Mouse (Mus musculus): ENCODE results near the gene Leap2. TPM values are rescaled to one million over a fixed set of nuclear protein-coding genes. Genes with fewer than 3 reads are reported as not detected.

Leap2 gene
- polyA plus RNA-seq, 1 experiment from 2014 or later: not detected

DNA sequence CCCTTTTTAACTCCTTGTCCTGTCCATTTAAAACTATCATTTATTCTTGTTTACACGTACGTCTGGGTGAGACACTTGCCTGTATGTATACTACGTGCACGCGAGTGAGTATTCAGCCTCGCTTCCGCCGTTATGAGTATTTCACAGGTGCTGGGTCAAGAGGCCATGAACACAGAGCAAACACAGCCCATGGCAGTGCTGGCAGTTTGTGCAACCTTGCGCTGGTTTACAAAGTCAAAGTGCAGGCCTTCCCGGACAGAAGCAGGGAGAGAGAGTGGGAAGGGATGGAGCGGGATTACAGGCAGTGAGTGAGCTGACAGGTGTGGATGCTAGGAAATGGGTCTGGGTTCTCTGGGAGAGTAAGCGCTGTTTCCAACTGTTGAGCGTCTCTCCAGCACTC lies 23.2 kb upstream of the Leap2 start:
- ATAC-seq (ENCODE audit: low read depth): no peak

DNA sequence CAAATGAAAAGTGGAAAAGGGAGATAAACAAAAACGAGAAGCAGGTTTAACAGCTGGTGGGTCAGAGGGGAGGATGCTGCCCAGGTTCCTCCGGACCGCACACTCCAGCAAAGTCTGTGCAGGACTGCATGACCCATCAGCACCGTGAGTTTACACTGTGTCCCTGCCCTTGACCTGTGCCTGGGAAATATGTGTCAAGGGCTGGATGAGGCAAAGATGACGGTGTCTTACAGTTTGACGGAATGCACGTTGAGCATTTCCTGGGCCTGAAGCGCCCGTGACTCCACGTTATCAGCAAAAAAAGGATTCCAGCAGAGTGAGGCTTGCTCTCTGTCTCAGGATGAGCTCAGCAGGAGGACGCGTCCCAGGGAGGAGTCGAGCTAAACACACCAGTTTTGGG lies 22.6 kb upstream of the Leap2 start:
- H3K9ac ChIP-seq (ENCODE audit: low read length): no peak overlapping the region
- H3K9me3 ChIP-seq (ENCODE audit: control insufficient read depth, low read length): no peaks in the 10 kb centered on the region
- H3K27ac ChIP-seq (ENCODE audit: low read length): no peak overlapping the region
- no peak overlapping the region for H3K4me2 ChIP-seq (ENCODE audit: low read depth, low read length)
- WGBS: 43% methylated on average over 13 of the region's 13 CpGs
- H3K4me1 ChIP-seq (replicated peaks; ENCODE audit: control insufficient read depth, insufficient read depth, low read length): peaks cover 2% of the 10 kb centered on the region; the same call in 1 of the 2 replicates
- H3K27me3 ChIP-seq (ENCODE audit: control insufficient read depth, insufficient read depth, low read depth, low read length): no peaks in the 10 kb centered on the region
- no peak for ATAC-seq (ENCODE audit: low read depth)
- H3K4me3 ChIP-seq (ENCODE audit: low read length): no peak overlapping the region
- no peaks in the 10 kb centered on the region for H3K36me3 ChIP-seq (ENCODE audit: control insufficient read depth, insufficient read depth, low read length)

More for the DNA sequence above, 23.2 kb upstream of the Leap2 start:
- Histone ChIP-seq H3K36me3 (ENCODE audit: control insufficient read depth, insufficient read depth, low read length) (no peaks in the 10 kb centered on the region), H3K4me2 (ENCODE audit: low read depth, low read length) (no peak overlapping the region), H3K4me3 (ENCODE audit: low read length) (no peak overlapping the region), H3K27me3 (ENCODE audit: control insufficient read depth, insufficient read depth, low read depth, low read length) (no peaks in the 10 kb centered on the region), H3K27ac (ENCODE audit: low read length) (no peak overlapping the region), H3K4me1 (replicated peaks; ENCODE audit: control insufficient read depth, insufficient read depth, low read length) (peaks cover 2% of the 10 kb centered on the region; the same call in 1 of the 2 replicates), H3K9me3 (ENCODE audit: control insufficient read depth, low read length) (no peaks in the 10 kb centered on the region), H3K9ac (ENCODE audit: low read length) (no peak overlapping the region)
- WGBS: 54% methylated on average over 13 of the region's 13 CpGs

DNA sequence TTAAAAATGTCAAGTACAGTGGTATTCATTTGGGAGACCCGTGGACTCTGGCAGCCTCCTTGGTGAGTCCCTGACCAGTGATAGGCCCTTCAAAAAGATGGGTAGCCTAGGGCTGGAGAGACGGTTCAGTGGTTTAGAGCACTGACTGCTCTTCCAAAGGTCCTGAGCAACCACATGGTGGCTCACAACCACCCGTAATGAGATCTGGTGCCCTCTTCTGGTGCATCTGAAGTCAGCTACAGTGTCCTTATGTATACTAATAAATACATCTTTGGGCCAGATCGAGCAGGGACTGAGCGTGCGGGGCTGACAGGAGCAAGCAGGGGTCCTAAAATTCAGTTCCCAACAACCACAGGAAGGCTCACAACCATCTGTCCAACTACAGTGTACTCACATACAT lies 20.9 kb upstream of the Leap2 start:
- ATAC-seq (ENCODE audit: low read depth): peak; percentile 41; the same call in 1 of the 2 replicates
- Histone ChIP-seq H3K4me1 (replicated peaks; ENCODE audit: control insufficient read depth, insufficient read depth, low read length) (0 out of 2 replicates have a peak, but pooled peaks cover 2% of the 10 kb centered on the region), H3K27me3 (ENCODE audit: control insufficient read depth, insufficient read depth, low read depth, low read length) (no peaks in the 10 kb centered on the region), H3K27ac (ENCODE audit: low read length) (no peak overlapping the region), H3K4me3 (ENCODE audit: low read length) (no peak overlapping the region), H3K36me3 (ENCODE audit: control insufficient read depth, insufficient read depth, low read length) (no peaks in the 10 kb centered on the region), H3K9ac (ENCODE audit: low read length) (no peak overlapping the region), H3K4me2 (ENCODE audit: low read depth, low read length) (no peak overlapping the region), H3K9me3 (ENCODE audit: control insufficient read depth, low read length) (no peaks in the 10 kb centered on the region)
- WGBS: 32% methylated on average over 6 of the region's 6 CpGs

DNA sequence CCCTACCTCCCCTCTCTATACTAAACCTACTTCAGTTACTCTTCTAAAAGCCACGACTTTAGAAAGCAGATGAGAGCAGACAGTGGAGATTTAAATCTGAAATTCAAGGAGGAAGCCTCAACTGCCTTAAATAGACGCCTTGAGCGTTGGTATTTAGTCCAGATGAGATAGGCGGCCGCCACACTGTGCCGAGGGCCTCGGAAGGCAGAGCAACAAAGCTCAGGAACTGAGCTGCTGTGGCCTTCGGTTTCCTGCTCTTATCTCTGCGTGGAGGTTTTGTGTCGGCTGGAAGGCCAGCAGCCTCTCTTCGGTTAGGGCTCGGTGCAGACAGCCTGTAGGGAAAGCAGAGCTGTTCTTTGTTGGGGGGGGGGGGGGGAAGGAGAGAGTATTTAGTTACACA lies 19.0 kb upstream of the Leap2 start:
- Histone ChIP-seq H3K27ac (ENCODE audit: low read length) (no peak overlapping the region), H3K4me2 (ENCODE audit: low read depth, low read length) (no peak overlapping the region), H3K4me1 (replicated peaks; ENCODE audit: control insufficient read depth, insufficient read depth, low read length) (0 out of 2 replicates have a peak, but pooled peaks cover 2% of the 10 kb centered on the region), H3K9ac (ENCODE audit: low read length) (0 out of 2 replicates have a peak overlapping the region, but pooled peaks have one; percentile 24), H3K27me3 (ENCODE audit: control insufficient read depth, insufficient read depth, low read depth, low read length) (no peaks in the 10 kb centered on the region), H3K36me3 (ENCODE audit: control insufficient read depth, insufficient read depth, low read length) (no peaks in the 10 kb centered on the region), H3K9me3 (ENCODE audit: control insufficient read depth, low read length) (no peaks in the 10 kb centered on the region), H3K4me3 (ENCODE audit: low read length) (no peak overlapping the region)
- no peak for ATAC-seq (ENCODE audit: low read depth)
- 14% methylated on average over 12 of the region's 12 CpGs for WGBS

DNA sequence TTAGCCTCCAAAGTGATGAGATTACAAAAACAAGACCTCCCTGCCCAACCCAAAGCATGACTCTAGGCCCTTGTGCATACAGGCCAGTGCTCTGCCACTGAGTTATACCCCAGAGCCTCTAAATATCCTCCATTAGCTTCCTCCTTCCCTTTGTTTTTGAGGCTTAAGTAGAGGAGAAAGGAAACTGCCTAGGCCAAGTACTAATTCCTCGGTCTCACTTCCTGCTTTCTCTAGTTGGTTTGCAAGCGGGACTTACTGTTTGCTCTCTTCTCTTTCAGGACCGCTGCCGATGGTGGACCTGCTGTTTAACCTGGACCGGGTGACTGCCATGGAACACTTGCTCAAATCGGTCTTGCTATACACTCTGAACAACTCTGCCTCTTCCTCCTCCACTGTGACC lies 13.4 kb upstream of the Leap2 start:
- WGBS: 79% methylated on average over 6 of the region's 6 CpGs
- Histone ChIP-seq H3K9me3 (ENCODE audit: control insufficient read depth, low read length) (no peaks in the 10 kb centered on the region), H3K27ac (ENCODE audit: low read length) (no peak overlapping the region), H3K9ac (ENCODE audit: low read length) (no peak overlapping the region), H3K4me2 (ENCODE audit: low read depth, low read length) (no peak overlapping the region), H3K4me1 (replicated peaks; ENCODE audit: control insufficient read depth, insufficient read depth, low read length) (peaks cover 5% of the 10 kb centered on the region), H3K36me3 (ENCODE audit: control insufficient read depth, insufficient read depth, low read length) (no peaks in the 10 kb centered on the region), H3K4me3 (ENCODE audit: low read length) (no peak overlapping the region), H3K27me3 (ENCODE audit: control insufficient read depth, insufficient read depth, low read depth, low read length) (no peaks in the 10 kb centered on the region)
- ATAC-seq (ENCODE audit: low read depth): no peak

DNA sequence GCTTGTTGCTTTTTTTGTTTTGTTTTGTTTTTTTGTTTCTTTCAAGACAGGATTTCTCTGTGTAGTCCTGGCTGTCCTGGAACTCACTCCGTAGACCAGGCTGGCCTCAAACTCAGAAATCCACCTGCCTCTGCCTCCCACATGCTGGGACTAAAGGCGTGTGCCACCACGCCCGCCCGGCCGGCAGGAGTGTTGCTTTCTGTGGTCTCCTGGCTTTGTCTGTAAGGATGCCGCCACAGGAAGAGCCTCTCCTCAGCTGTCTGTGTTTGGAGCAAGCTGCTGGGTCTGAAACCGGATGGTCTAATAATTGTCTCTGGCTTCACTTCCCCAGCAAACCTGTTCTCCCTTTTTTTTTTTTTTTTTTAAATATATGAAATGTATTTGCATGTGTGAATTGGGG lies 12.5 kb upstream of the Leap2 start:
- no peak overlapping the region for H3K4me2 ChIP-seq (ENCODE audit: low read depth, low read length)
- no peak overlapping the region for H3K27ac ChIP-seq (ENCODE audit: low read length)
- H3K9ac ChIP-seq (ENCODE audit: low read length): no peak overlapping the region
- WGBS: 73% methylated on average over 8 of the region's 8 CpGs
- no peak overlapping the region for H3K4me3 ChIP-seq (ENCODE audit: low read length)
- H3K27me3 ChIP-seq (ENCODE audit: control insufficient read depth, insufficient read depth, low read depth, low read length): no peaks in the 10 kb centered on the region
- ATAC-seq (ENCODE audit: low read depth): no peak
- no peaks in the 10 kb centered on the region for H3K9me3 ChIP-seq (ENCODE audit: control insufficient read depth, low read length)
- H3K36me3 ChIP-seq (ENCODE audit: control insufficient read depth, insufficient read depth, low read length): no peaks in the 10 kb centered on the region
- peaks cover 6% of the 10 kb centered on the region for H3K4me1 ChIP-seq (replicated peaks; ENCODE audit: control insufficient read depth, insufficient read depth, low read length)

DNA sequence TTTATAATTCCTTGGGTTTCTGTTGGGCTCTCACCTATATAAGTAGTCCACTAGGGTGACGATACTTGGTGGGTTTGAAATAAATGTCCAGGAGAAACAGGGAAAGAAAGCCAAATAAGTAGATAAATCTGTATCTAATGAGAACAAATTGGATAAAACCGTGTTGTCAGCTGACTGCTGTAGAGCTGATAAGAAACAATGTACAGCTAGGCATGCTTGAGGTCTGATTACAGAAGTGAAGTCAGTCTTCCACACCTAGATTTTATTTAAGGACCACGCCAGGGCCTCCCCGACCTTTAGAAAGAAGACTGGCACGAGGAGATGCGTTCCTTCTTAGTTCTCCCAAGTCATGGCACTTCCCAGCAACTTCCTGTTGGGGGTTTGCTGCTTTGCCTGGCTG lies 10.1 kb upstream of the Leap2 start:
- Histone ChIP-seq H3K4me2 (ENCODE audit: low read depth, low read length) (no peak overlapping the region), H3K27ac (ENCODE audit: low read length) (no peak overlapping the region), H3K9me3 (ENCODE audit: control insufficient read depth, low read length) (no peaks in the 10 kb centered on the region), H3K36me3 (ENCODE audit: control insufficient read depth, insufficient read depth, low read length) (peaks cover 7% of the 10 kb centered on the region; the same call in 1 of the 2 replicates), H3K27me3 (ENCODE audit: control insufficient read depth, insufficient read depth, low read depth, low read length) (no peaks in the 10 kb centered on the region), H3K4me3 (ENCODE audit: low read length) (no peak overlapping the region), H3K9ac (ENCODE audit: low read length) (no peak overlapping the region), H3K4me1 (replicated peaks; ENCODE audit: control insufficient read depth, insufficient read depth, low read length) (peaks cover 12% of the 10 kb centered on the region)
- WGBS: 52% methylated on average over 6 of the region's 6 CpGs
- no peak for ATAC-seq (ENCODE audit: low read depth)

DNA sequence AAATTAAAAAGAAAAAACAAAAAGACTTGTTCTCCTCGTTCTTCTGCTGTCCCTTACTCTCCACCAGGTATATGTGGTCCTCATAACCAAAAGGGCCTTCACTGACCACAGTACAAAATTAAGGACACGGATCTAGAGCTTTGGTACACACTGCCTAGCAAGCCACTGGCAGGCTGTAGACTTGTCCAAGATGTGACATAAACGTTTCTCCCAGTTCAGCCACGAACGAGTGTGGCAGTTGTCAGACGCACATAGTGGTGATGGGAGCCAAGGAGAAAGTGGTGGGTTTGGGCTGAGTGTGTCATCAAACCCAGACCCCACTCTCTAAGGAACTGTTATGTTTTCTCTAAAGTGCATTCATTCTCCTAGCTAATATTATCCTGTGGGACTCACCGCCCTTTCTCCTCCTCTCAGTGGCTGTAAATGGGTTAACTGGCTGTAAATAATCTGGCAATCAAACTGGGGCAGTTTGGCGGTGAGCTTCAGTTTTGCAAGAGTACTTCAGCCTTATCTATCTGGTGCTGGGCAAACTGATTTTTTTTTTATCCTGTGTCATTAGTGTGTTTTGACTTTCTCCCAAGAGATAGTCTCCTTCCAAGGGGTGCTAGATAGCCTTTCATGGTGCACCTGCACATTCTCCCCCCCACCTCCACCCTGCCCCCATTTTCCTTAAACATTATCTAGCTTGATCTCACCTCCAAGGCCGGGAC lies 8.5 kb upstream of the Leap2 start:
- WGBS: 11% methylated on average over 9 of the region's 9 CpGs
- H3K36me3 ChIP-seq (ENCODE audit: control insufficient read depth, insufficient read depth, low read length): peaks cover 7% of the 10 kb centered on the region; the same call in 1 of the 2 replicates
- no peaks in the 10 kb centered on the region for H3K27me3 ChIP-seq (ENCODE audit: control insufficient read depth, insufficient read depth, low read depth, low read length)
- no peaks in the 10 kb centered on the region for H3K9me3 ChIP-seq (ENCODE audit: control insufficient read depth, low read length)
- H3K9ac ChIP-seq (ENCODE audit: low read length): peak overlapping the region; percentile 46; the same call in 1 of the 2 replicates
- peaks cover 12% of the 10 kb centered on the region for H3K4me1 ChIP-seq (replicated peaks; ENCODE audit: control insufficient read depth, insufficient read depth, low read length)
- peak overlapping the region; percentile 78 for H3K27ac ChIP-seq (ENCODE audit: low read length)
- peak overlapping the region; percentile 89 for H3K4me3 ChIP-seq (ENCODE audit: low read length)
- peak; percentile 37 for ATAC-seq (ENCODE audit: low read depth)
- peak overlapping the region; percentile 93 for H3K4me2 ChIP-seq (ENCODE audit: low read depth, low read length)

DNA sequence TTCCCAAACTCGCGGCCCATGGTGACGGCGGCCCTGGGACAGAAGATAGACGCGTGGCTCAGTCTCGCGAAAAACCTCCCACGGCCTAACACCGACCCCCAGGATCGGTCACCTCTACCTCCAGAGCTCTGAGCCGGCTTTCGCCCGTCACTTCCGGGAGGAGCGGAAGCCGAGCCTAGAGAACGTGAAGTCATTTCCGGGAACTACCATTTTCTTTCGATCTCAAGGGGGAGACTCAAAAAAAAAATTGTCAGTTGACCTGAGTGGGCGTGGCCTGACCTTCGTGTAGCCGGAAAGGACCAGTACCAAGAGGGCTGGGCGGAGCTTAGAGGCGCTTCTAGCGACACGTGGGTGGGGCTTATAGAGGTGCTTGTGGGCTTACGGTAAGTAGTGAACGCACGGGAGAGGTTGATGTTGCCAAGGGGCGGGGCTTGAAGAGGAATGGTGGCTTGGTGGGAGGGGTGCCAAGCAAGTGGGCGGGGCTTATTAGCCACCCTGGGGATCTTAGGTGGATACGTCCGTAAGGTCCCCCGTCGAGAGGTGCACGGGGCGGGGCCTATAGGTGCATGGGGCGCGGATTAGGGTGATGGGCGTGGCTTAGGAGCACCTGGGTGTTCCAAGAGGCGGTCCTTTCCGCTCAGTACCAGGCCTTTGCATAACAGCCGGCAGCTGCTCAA lies 7.8 kb upstream of the Leap2 start, which contains the start of the genes Uqcrq and Gdf9:
TSS of gene Uqcrq (minus strand) at position 162 of the 677 bp plus-strand sequence.
TSS of gene Gdf9 (plus strand) at position 354 of the 677 bp plus-strand sequence.
- Histone ChIP-seq H3K4me3 (ENCODE audit: low read length) (peak within 1 kb of the TSS; percentile 89), H3K4me1 (replicated peaks; ENCODE audit: control insufficient read depth, insufficient read depth, low read length) (peaks cover 12% of the 10 kb centered on the region), H3K27ac (ENCODE audit: low read length) (peak within 1 kb of the TSS; percentile 78), H3K36me3 (ENCODE audit: control insufficient read depth, insufficient read depth, low read length) (peaks cover 7% of the 10 kb centered on the region; the same call in 1 of the 2 replicates), H3K9me3 (ENCODE audit: control insufficient read depth, low read length) (no peaks in the 10 kb centered on the region), H3K9ac (ENCODE audit: low read length) (peak within 1 kb of the TSS; percentile 89), H3K4me2 (ENCODE audit: low read depth, low read length) (peak within 1 kb of the TSS; percentile 93), H3K27me3 (ENCODE audit: control insufficient read depth, insufficient read depth, low read depth, low read length) (no peaks in the 10 kb centered on the region)
- ATAC-seq (ENCODE audit: low read depth): peak; percentile 97
- WGBS: under 1% methylated on average over 44 of the region's 44 CpGs

Measured in lung, embryonic 16.5 days (tissue).